Mouse (Mus musculus): ENCODE measurements around the gene Uhrf1bp1l.

DNA sequence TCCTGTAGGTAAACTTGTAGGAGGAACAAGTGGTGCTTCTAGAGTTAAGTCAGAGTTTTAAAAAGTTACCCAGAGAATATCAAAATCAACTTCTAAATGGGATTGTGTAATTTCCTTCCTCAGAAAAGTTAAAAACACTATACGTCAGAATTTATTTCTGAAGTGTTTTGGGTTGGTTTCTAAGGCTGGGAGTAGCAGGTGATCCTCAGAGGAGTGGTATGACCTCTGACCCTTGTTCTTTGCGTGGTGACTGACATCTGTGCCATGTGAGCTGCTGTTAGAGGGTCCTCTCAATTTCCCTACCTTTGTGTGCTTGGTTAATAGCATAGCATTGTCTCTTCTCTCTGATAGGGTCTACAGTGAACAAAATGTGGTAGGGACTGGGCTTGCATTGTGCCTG is 27.1 kb downstream of the Uhrf1bp1l start:
- TF ChIP-seq CTCF (conservative IDR thresholded peaks at IDR 0.05; ENCODE audit: low read length) (no peak), POU5F1 (IDR thresholded peaks at IDR 0.05; ENCODE audit: borderline replicate concordance, low read length) (no peak)
